Mouse (Mus musculus) embryonic fibroblast, embryonic 13.5 days (primary cell): ENCODE measurements around the gene Tspan18. TPM values are rescaled to one million over a fixed set of nuclear protein-coding genes. Genes with fewer than 3 reads are reported as not detected.

Experiments
- H3K27ac ChIP-seq: 2 replicates; pipeline ENCODE4 v1.5.1; 2012; ENCODE audit warnings: low read length, control low read depth, inconsistent platforms; ENCODE audit not compliant: insufficient read depth
- H3K4me1 ChIP-seq: 2 replicates; pipeline ENCODE4 v1.6.1; 2011; ENCODE audit warnings: low read length; ENCODE audit not compliant: control insufficient read depth, insufficient read depth
- H3K4me3 ChIP-seq: 2 replicates; pipeline ENCODE4 v1.5.1; 2011; ENCODE audit warnings: mild to moderate bottlenecking, control low read depth, low read length; ENCODE audit not compliant: insufficient read depth
- CTCF ChIP-seq: IDR thresholded peaks from 2 replicates; pipeline ENCODE4 v1.5.1; 2011; ENCODE audit warnings: mild to moderate bottlenecking, control low read depth, low read length, moderate library complexity, borderline replicate concordance; ENCODE audit not compliant: insufficient read depth
- POLR2A ChIP-seq: IDR thresholded peaks from 2 replicates; pipeline ENCODE4 v1.6.1; 2011; ENCODE audit warnings: low read depth, mild to moderate bottlenecking, control low read depth, low read length, moderate library complexity
- polyA plus RNA-seq: library from polyadenylated mRNA; stranded (reverse); fragments of >200 nt; gene quantifications from 2 replicates; pipeline ENCODE4 v1.2.4, GENCODE M21; 2011; ENCODE audit warnings: low read depth; ENCODE audit not compliant: missing spikeins, insufficient read length

Tspan18 gene
- polyA plus RNA-seq, 1 experiment = 11.5 TPM

- Histone ChIP-seq H3K4me1 (peaks cover 4% of the 10 kb centered on the region; the same call in 1 of the 2 replicates), H3K4me3 (no peak overlapping the region), H3K27ac (peak overlapping the region; percentile 15; the same call in 1 of the 2 replicates)
- TF ChIP-seq POLR2A (no peak), CTCF (no peak)
These were observed 49.7 kb downstream of the Tspan18 start for GRCm38 (mm10) chr2:93284625-93285024.

GRCm38 (mm10) chr2:93283481-93284293, 50.6 kb downstream of the Tspan18 start:
- TF ChIP-seq POLR2A (no peak), CTCF (no peak)
- Histone ChIP-seq H3K4me1 (peaks cover 4% of the 10 kb centered on the region; the same call in 1 of the 2 replicates), H3K27ac (peak overlapping the region; percentile 15; the same call in 1 of the 2 replicates), H3K4me3 (no peak overlapping the region)

- TF ChIP-seq POLR2A (no peak), CTCF (no peak)
- Histone ChIP-seq H3K27ac (no peak overlapping the region), H3K4me1 (peaks cover 8% of the 10 kb centered on the region), H3K4me3 (no peak overlapping the region)
These were observed 51.7 kb downstream of the Tspan18 start for GRCm38 (mm10) chr2:93282636-93283035.

DNA sequence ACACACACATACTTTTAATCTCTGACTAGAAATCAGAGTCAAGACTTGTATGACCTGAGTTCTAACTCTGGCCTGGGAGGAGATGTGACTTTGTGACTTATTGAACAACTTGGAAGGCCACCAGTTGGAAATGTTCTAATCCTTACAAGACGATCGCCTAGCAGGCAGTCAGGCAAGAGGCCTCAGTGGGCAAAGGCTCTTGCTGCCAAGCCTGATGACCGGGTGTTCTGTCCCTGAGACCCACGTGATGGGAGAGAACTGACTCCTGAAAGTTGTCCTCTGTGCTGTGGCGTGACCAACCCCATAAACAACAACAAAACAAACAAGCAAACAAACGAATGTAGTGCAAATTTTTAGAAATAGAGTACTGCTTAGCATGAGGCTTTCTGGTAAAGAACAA, 52.8 kb downstream of the Tspan18 start:
- H3K27ac ChIP-seq = no peak overlapping the region
- H3K4me1 ChIP-seq = peaks cover 17% of the 10 kb centered on the region
- TF ChIP-seq CTCF = no peak
- TF ChIP-seq POLR2A = no peak
- no peak overlapping the region for H3K4me3 ChIP-seq

- H3K27ac ChIP-seq = no peak overlapping the region
- TF ChIP-seq CTCF = no peak
- no peak for TF ChIP-seq POLR2A
- peaks cover 17% of the 10 kb centered on the region for H3K4me1 ChIP-seq
- no peak overlapping the region for H3K4me3 ChIP-seq
These were observed 54.1 kb downstream of the Tspan18 start for GRCm38 (mm10) chr2:93280117-93280620.

GRCm38 (mm10) chr2:93278181-93278975, 55.9 kb downstream of the Tspan18 start:
- Histone ChIP-seq H3K4me3 (no peak overlapping the region), H3K27ac (peak overlapping the region; percentile 87), H3K4me1 (peaks cover 13% of the 10 kb centered on the region; the same call in 1 of the 2 replicates)
- no peak for TF ChIP-seq CTCF
- TF ChIP-seq POLR2A = no peak

GRCm38 (mm10) chr2:93277486-93277885, 56.8 kb downstream of the Tspan18 start:
- Histone ChIP-seq H3K4me3 (no peak overlapping the region), H3K4me1 (peaks cover 13% of the 10 kb centered on the region; the same call in 1 of the 2 replicates)
- no peak for TF ChIP-seq CTCF
- TF ChIP-seq POLR2A = peak; percentile 45; the same call in 1 of the 2 replicates

GRCm38 (mm10) chr2:93276026-93276425, 58.3 kb downstream of the Tspan18 start:
- Histone ChIP-seq H3K4me1 (peaks cover 13% of the 10 kb centered on the region; the same call in 1 of the 2 replicates), H3K4me3 (no peak overlapping the region), H3K27ac (no peak overlapping the region)
- TF ChIP-seq POLR2A (no peak), CTCF (no peak)

More at GRCm38 (mm10) chr2:93277486-93277885, 56.8 kb downstream of the Tspan18 start:
- H3K27ac ChIP-seq = peak overlapping the region; percentile 87

- H3K4me1 ChIP-seq = peaks cover 13% of the 10 kb centered on the region; the same call in 1 of the 2 replicates
These were observed 60.4 kb downstream of the Tspan18 start for GRCm38 (mm10) chr2:93273916-93274315.

More at GRCm38 (mm10) chr2:93273916-93274315, 60.4 kb downstream of the Tspan18 start:
- TF ChIP-seq POLR2A (no peak), CTCF (no peak)
- Histone ChIP-seq H3K4me3 (no peak overlapping the region), H3K27ac (no peak overlapping the region)
